Mouse (Mus musculus) frontal cortex, postnatal 36 days (tissue): ENCODE results near the gene Bbx.

Experiments used
- DNase-seq, 2 experiments: peaks; one replicate each; pipeline ENCODE4 v3.0.0; 2022; ENCODE audit warnings: low spot score in 2 of 2

Gene Bbx

DNA sequence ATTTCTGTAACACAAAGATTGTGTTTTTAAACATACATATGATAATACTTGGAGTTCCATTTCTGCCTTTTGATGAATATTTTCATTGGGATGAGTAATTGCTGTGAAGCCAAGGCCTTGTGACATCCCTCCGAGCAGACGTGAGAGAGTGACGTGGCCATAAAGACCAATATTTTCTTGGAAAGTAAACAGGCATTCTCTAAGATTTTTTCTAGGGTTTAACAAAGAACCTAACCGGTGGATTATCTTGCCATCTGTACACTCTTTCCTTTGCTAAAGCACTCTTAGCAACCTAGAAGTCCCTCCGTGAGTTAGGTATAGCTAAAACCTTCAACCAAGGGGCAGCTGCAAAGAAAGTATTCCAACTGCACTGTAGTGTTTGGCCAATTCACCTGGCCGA, 32.4 kb downstream of the Bbx start:
- DNase-seq, result no peak

DNA sequence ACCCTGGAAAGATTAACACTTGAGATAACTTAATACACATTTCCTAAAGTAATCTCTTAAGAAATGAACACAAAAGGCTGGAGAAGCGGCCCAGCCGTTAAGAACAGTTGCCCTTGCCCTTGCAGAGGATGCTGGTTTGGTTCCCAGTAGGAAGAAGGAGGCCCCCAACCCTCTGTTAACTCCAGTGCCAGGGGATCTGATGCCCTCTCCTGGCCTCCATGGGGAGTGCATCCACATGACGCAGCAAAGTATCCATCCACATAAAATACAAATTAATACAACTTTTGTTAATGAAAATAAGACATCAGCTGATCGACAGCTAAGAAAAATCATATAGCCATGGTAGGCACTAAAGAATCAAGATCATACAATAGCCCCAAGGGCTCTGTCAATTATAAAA, 33.6 kb downstream of the Bbx start:
- DNase-seq, result no peak

DNA sequence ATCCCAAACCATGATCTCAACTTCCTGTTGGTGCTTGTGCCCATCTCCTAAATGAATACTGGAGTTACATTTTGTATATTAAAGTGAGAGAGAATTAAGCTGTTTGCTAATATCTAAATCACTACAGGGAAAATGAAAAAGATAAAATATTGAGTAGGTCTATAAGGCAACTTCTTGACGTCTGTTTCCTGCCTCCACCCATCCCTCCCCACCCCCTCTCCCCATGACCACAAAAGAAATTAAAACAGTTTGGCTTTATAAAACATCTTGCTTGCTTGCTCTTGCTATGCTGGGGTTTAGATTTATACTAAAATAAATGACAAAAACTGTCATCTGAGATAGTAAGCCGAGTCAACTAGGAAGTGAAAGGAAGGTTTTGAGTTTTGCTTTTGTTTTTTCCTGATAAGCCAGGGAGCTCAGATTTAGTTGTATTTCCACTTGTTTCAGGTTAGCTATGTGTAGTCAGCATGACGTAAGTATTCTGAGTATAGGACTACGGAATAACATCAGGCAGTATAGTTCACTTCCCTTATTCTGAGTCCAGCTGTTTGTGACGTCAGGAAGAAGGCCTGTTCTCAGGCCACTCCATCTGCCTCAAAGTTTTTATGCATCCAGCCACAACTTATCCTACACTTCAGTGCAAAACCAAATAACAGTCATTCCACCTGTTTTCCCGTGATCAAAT, 36.1 kb downstream of the Bbx start:
- no peak for DNase-seq

- DNase-seq, result no peak
Observed at GRCm38 (mm10) chr16:50388499-50388898, 43.7 kb downstream of the Bbx start.

- DNase-seq, result no peak
Observed at GRCm38 (mm10) chr16:50383541-50383940, 48.6 kb downstream of the Bbx start.

DNA sequence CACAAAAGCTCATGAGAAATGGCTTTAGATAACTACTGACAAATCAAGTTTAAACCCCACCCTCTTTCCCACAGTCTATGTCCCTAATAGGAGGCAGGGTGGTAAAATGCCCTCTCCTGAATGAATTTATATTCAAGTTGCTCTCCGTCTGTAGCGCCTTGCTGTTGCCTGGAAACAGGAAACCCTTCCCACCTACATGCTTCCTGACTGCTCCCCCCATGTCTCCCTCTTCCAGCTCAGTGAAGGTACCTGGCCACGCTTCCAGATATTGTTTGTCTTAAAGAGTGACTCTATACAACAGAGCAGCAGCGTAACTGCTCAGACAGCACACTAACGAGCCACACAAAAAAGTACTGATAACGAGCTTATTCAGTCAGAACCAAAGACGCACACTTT, 50.8 kb downstream of the Bbx start:
- DNase-seq, result peak in 1 of 2 experiments; percentile 14

DNA sequence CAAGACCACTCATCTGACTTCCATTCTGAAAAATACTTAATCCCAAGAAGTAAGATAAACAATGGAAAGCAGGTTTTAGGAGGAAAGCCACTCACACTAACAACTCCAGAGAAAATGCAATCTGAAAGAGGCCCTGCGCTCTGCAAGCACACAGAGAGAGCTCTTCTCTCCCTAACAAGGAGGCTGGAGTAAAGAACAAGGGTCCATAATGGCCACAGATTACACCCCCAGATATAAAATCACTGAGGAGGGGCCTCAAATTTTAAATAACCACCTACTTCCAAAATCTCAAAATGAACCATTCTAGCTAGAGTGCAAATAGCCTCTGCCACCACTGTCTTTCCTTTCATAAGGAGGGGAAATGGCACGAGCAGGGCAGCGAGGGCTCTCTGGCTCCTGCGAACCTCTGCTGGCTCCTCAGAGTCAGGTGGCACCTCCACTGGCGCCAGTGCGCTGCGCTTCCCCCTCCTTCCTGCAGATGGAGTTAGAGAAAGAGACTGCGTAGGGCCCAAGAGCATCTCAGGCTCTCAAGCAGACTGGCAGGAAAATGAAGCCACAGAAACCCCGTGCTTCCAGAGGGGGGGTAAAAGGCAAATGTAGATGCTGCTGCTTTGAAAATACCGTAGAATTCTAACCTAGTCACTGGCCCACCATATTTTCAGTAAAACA, 51.4 kb downstream of the Bbx start:
- peak; percentile 70 to 88 for DNase-seq

DNA sequence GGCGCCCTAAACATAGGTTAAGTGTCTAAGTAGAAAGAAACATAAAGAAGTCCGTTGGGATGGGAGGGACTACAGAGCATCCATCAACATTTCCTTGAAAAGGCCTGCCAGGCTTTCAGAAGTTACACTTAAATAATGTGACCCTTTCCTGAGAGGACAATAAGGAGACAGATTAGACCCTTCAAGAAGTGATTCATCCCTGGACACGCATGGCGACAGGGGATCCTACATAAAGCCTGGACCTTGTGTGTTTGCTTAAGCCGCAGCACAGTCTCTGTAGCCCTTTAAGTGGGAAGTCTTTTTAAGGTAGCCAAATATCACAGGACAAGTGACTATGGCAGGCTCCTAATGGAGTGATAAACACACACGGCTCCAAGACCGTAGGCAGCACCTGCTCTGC, 52.0 kb downstream of the Bbx start:
- no peak for DNase-seq

- DNase-seq, result peak in 1 of 2 experiments; percentile 19
Observed at GRCm38 (mm10) chr16:50374611-50375010, 57.6 kb downstream of the Bbx start.

DNA sequence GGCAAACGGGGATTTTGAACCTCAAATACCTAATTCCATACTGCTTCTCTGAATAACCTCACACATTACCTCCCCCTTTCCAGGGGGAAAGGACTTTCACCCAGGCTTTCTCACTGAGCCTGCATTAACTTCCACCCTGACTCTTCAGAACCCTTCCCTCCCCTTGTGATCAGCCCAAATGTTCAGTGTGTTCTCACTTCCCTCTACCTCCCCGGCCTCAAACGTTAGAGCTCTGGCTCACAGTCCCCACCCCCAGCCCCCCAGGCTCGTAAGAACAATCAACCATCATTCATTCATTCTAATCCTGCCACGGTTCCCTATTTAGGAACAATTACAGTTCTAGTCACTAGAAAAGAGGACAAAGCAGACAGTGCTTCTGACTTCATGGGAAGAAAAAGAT, 58.5 kb downstream of the Bbx start:
- DNase-seq, result no peak

GRCm38 (mm10) chr16:50372543-50372942, 59.6 kb downstream of the Bbx start:
- no peak for DNase-seq

DNA sequence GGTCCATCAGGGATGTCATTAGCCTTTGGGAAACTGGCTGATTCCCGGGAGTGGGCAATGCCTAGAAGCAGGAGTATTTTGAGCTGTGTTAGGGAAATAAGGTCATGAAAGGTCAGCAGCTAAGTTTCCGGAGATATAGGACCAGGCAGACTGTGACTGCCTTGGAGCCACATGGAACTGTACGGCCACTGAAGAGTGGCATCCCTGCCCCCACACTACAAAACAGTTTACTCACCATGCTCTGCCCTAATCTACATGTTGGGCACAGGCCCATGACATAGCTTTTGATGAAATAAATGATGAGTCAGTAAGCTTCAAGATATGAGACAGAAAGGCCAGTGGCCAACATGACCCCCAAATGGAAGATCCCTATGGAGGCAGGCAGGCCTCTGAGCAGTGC, 60.7 kb downstream of the Bbx start:
- DNase-seq, result no peak

- DNase-seq, result no peak
Observed at GRCm38 (mm10) chr16:50370423-50370822, 61.8 kb downstream of the Bbx start.

DNA sequence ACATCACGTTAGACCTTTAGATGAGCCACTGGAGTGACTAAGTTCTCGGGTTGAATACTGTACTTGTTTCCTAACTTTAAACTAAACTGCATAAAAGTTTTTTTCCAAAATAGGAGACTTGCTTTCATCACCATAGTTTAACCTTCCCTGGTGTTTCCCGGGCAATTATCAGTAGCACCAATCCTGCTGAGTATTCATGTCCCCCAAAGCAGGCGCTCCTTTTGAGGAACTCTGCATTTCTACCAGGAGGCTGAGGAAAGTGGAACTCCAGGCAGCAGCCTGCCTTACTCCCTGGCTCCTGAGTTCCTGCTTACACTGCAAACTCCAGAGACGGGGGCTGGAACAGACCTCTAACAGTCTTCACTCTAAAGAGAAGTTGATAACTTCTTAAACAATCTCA, 65.6 kb downstream of the Bbx start:
- DNase-seq, result no peak

GRCm38 (mm10) chr16:50364189-50365059, 67.8 kb downstream of the Bbx start:
- DNase-seq, result peak; percentile 51 to 57

DNA sequence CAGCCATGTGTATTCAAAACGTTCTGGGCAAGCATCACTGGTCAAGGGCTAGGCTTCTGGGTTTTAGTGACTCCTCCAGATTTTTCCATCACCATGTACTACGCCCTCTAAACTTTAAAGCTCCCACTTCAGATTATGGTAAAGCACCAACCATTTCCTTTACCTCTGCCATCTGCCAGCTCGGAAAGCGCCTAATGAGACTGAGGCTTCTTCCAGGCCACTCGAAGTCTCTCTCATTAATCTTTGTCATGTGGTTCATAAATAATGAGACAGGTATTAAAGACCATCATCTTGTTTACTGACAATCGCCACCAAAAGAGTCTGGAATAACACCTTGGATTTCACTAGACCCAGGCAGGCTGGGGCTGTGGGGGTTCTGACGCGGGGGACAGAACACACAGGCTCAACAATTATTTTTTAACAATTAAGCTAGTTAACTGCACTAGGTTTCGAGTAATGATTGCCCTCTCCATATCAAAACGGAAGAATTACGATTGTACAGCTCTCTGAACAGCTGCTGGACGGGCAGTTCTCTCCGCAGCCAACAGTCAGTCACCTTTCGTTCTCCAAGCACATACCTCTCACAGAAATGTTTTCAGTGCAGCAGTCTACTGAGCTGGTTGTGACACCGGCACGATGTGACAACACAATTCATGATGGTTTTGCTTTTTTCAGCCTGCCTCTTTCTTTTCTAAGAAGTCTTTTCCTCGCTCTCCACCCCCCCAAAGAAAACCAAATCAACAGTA, 68.6 kb downstream of the Bbx start:
- peak in 1 of 2 experiments; percentile 6 for DNase-seq

DNA sequence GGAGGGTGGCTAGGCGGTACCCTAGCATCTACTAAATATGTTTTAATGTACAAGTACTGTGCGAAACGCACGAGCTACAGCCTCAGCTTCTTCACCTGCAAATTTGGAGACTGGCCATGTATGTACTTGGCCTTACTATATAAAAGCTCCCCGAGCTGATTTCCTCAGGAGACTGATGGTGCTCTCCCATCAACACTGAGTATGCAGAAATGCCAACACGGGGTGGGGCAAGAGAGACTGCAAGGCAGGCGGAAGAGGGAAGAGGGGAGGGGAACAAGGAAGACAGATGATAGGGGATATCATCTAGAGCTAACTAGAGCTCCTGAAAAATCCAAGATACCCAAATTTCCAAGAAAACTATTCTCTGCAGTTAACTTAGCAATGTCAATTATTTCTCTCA, 71.6 kb downstream of the Bbx start:
- no peak for DNase-seq

- DNase-seq, result no peak
Observed at GRCm38 (mm10) chr16:50329684-50330083, 102.5 kb downstream of the Bbx start.

DNA sequence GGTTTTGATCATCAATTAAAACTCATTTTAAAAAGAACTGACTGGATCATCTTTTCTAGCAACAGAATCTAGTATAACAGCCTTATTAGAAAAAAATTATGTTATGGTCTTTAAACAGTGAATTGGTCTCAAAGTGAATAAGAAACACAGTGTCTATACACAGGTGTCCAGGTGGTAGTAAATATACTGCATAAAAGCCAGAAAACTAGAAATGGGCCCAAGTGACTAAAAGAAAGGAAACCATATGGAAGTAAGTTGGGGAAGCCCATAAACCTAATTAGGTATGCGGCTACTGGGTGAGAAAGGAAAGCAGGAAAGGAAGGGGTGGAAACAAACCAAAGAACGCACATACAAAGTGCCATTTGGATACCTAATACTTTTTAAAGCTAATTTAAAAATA, 107.4 kb downstream of the Bbx start:
- no peak for DNase-seq

GRCm38 (mm10) chr16:50324292-50324691, 107.9 kb downstream of the Bbx start:
- no peak for DNase-seq

DNA sequence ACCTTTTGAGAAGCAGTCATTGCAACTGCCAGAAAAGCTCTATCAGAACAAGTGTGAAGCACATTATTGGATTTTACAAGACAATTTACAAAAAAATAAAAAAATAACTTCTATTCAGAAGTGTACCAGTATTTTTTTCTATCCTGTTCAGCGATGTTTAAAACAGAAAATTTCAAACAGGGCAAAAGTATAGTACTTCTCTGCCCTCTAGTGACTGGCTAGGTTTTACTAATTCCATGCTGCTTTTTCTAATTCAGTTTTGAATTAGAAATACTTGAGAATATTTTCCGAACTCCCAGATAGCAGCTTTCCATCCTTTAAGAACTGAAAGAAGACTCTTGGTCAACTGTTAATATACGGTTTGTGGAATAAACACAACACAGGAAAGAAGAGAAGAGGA, 110.8 kb downstream of the Bbx start:
- DNase-seq, result no peak

GRCm38 (mm10) chr16:50318255-50318654, 113.9 kb downstream of the Bbx start:
- no peak for DNase-seq
